ENCODE assay signal across 8 mouse cellular contexts in the genomic region with DNA sequence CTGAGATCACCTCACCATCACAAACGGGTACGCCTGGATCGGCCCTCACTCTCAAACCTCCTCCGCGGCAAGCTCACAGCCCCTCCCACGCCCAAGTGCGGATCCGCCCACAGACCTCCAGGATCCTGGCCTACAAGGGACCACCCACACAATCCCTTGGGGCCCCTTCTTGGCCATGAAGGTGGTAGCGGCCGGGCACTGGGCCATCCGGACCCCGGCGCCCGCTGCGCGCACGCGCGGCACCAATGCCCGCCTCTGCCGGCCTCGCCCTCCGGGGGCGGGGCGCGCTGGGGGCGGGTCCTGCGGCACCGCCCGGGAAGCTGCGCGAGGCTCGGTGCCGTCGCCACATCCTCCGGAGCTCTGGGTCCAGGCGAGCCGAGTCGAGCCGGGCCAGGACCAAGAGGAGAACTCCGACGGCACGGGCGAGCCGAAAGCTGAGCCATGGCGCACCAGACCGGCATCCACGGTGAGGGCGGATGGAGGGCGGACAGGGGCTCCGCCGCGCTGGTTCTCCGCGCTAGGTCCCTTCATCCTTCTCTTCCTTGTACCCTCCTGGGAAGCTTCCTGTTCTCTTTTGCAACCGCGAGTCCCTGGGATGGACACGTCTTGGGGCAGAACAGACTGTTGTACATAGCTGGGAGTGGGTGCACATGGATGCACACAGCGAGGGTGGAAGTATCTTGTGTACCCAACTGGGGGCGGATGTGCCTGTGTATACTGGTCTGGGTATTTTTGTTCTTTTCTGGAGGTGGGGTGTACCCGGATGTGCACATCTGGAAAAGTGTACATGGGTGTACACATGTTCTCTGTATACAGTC. TPM values are rescaled to one million over a fixed set of nuclear protein-coding genes. Genes with fewer than 3 reads are reported as not detected.
DNase-seq lines count a peak whose midpoint lies in the region; ATAC-seq lines count a peak whose summit lies in the region.

TSS of gene Twf2 (plus strand) at position 290 of the 818 bp plus-strand sequence.

- ATAC-seq in erythroid progenitor cell, adult 5-6 weeks (replicated peaks; ENCODE audit: low FRiP score, poor library complexity, severe bottlenecking) = peak; percentile 78
- ATAC-seq in heart, embryonic 13.5 days (ENCODE audit: extremely low read depth, insufficient number of reproducible peaks, low FRiP score, low TSS enrichment) = peak; percentile 86
- peak; percentile 87 for ATAC-seq in liver, embryonic 12.5 days
- ATAC-seq in stomach, embryonic 15.5 days (ENCODE audit: insufficient read depth, low FRiP score, low read depth) = peak; percentile 89

- whole genome bisulfite sequencing in heart, embryonic 13.5 days = 1% methylated on average over 60 of the region's 61 CpGs
- 3% methylated on average over 61 of the region's 61 CpGs for WGBS in liver, embryonic 12.5 days (ENCODE audit: insufficient replicate concordance)
- under 1% methylated on average over 61 of the region's 61 CpGs for WGBS in stomach, embryonic 15.5 days

- H3K9me3 ChIP-seq in heart, embryonic 13.5 days = no peaks in the 10 kb centered on the region
- H3K9me3 ChIP-seq in liver, embryonic 12.5 days (replicated peaks) = no peaks in the 10 kb centered on the region
- H3K9me3 ChIP-seq in stomach, embryonic 15.5 days = no peaks in the 10 kb centered on the region

- no peaks in the 10 kb centered on the region for H3K27me3 ChIP-seq in heart, embryonic 13.5 days (replicated peaks)
- no peaks in the 10 kb centered on the region for H3K27me3 ChIP-seq in liver, embryonic 12.5 days (replicated peaks)
- H3K27me3 ChIP-seq in stomach, embryonic 15.5 days (replicated peaks) = no peaks in the 10 kb centered on the region

- peak within 1 kb of the TSS; percentile 83 for H3K27ac ChIP-seq in heart, embryonic 13.5 days (replicated peaks)
- H3K27ac ChIP-seq in liver, embryonic 12.5 days = peak within 1 kb of the TSS; percentile 63
- H3K27ac ChIP-seq in stomach, embryonic 15.5 days = peak within 1 kb of the TSS; percentile 82

- H3K4me1 ChIP-seq in heart, embryonic 13.5 days = peaks cover 61% of the 10 kb centered on the region
- H3K4me1 ChIP-seq in liver, embryonic 12.5 days = peaks cover 66% of the 10 kb centered on the region
- H3K4me1 ChIP-seq in stomach, embryonic 15.5 days = peaks cover 33% of the 10 kb centered on the region

- H3K36me3 ChIP-seq in heart, embryonic 13.5 days = peaks cover 10% of the 10 kb centered on the region
- H3K36me3 ChIP-seq in liver, embryonic 12.5 days = peaks cover 3% of the 10 kb centered on the region; the same call in 1 of the 2 replicates
- no peaks in the 10 kb centered on the region for H3K36me3 ChIP-seq in stomach, embryonic 15.5 days

- peak; percentile 93 for DNase-seq in CD4-positive helper T cell, adult 2 months (ENCODE audit: low read depth, low spot score)
- DNase-seq in brain, embryonic 18.5 days (ENCODE audit: low read depth, low spot score) = peak; percentile 70
- DNase-seq in kidney, postnatal 10 days = peak; percentile 94
- peak; percentile 85 to 88 for DNase-seq in natural killer cell, adult 2 months (ENCODE audit: low spot score in 2 of 2)

- peak within 1 kb of the TSS; percentile 77 for H3K4me3 ChIP-seq in heart, embryonic 13.5 days
- H3K4me3 ChIP-seq in liver, embryonic 12.5 days = peak within 1 kb of the TSS; percentile 66
- H3K4me3 ChIP-seq in stomach, embryonic 15.5 days (replicated peaks) = peak within 1 kb of the TSS; percentile 71

- H3K9ac ChIP-seq in heart, embryonic 13.5 days = peak within 1 kb of the TSS; percentile 89
- peak within 1 kb of the TSS; percentile 65 for H3K9ac ChIP-seq in liver, embryonic 12.5 days
- H3K9ac ChIP-seq in stomach, embryonic 15.5 days = peak within 1 kb of the TSS; percentile 51; the same call in 1 of the 2 replicates

- peak within 1 kb of the TSS; percentile 80 for H3K4me2 ChIP-seq in heart, embryonic 13.5 days
- peak within 1 kb of the TSS; percentile 92 for H3K4me2 ChIP-seq in liver, embryonic 12.5 days
- peak within 1 kb of the TSS; percentile 69 for H3K4me2 ChIP-seq in stomach, embryonic 15.5 days

RNA-seq across cellular contexts. Expression of gene Twf2, which starts in this region (rescaled TPM):
- 11.2 and 14.7 TPM in 2 replicates for total RNA-seq in erythroid progenitor cell, adult 5-6 weeks (2015; ENCODE audit: low replicate concordance)
- 1.8 and 17.5 TPM in 2 replicates for total RNA-seq in erythroid progenitor cell, adult 5-6 weeks (2017; ENCODE audit: low replicate concordance)
- polyA plus RNA-seq in heart, embryonic 13.5 days (2015; fragmentation: Nextera tagmentation; extraction: Ambion mirVana) = 43.3 and 46.9 TPM in 2 replicates
- polyA plus RNA-seq in liver, embryonic 12.5 days (2016; fragmentation: Nextera tagmentation; extraction: Ambion mirVana) = 34.7 and 35.9 TPM in 2 replicates
- polyA plus RNA-seq in stomach, embryonic 15.5 days (2015; fragmentation: Nextera tagmentation; extraction: Ambion mirVana) = 53.9 and 64.0 TPM in 2 replicates

Comparison
In these comparisons a context has a peak if more than half of its experiments do, and no peak if none do; other contexts are left out.
1. Peak in every context shown above with its lines: DNase-seq, ATAC-seq, H3K4me3 ChIP-seq and H3K27ac ChIP-seq.